Mouse (Mus musculus): ENCODE results near the gene Dytn.

The Dytn gene

DNA sequence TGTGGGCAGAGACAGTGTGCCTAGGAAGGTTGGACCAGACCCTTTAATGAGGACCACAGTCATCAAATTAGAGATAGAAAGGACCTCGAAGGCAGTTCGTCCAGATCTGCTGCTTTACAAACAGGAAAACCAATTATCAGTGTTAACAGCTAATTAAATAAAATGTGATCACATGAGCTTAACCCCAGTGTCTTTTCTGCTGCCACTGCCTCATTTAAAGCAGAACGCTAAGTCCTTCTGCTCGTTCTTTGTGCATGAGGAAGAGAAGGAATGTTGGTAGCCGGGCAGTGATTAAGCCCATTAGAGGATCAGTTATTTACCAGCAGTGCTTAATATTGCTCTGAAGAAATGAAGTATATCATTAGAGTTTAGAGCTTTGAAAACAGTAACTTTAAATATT lies 109.9 kb downstream of the Dytn start:
- DNase-seq, result no peak

DNA sequence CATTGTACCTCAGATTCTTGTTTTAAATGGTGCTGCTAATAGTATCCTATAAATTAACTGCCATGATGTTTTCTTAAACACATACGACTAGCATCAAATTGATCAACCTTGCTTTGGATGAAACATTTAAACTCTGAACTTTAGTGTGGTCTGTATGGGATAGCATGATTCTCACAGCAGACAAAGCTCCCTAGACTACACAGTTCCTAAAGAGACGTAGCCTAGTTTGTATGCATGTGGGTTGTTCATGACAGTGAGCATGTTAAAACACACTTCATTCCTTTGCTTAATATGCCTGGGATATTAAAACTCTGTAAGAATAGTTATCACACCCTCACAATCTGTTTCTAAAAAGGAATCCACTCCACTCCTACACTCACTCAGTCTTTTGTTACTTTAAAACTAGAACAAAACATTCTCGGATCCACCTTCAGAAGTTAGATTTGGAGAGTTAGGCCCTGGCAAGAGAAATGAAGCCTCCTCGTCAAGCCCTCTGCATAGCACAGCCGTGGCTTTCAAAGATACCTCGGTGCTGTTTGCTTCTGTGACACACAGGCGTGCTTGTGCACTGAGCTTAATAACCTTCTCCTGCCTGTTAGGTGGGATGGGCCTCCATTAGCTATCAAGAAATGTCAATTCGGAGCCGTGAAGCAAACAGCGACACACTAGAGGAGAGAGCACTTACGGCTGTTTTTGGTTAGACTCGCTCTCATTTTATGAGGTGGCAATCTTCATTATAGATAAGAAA lies 112.7 kb downstream of the Dytn start:
- no peak for DNase-seq

DNA sequence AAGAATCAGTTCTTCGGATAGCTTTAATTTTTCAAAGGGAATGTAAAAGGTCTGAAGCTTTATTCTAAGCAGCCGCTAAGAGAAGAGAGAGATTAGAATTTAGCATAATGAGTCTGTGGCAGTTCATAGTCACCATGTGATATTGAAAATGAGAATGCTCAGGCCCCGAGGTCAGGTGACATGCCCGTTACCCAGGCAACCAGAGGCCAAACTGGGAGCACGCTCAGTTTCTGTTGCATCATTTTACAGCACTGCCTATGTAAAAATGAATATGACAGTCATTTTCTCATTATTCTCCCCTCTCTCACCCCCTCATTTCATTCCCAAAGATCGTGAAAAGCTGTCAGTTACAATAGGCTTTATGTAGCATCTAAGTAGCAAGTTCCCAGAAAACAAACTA lies 113.3 kb downstream of the Dytn start:
- no peak for DNase-seq
